Mouse (Mus musculus) monocyte, adult 5-6 weeks (primary cell): ENCODE measurements around the gene Aplp2. TPM values are rescaled to one million over a fixed set of nuclear protein-coding genes. Genes with fewer than 3 reads are reported as not detected.
A peak's percentile ranks its signal among the peaks of the same experiment; 100 is the strongest.

Source experiments
- ATAC-seq: fragments of 153-309, 156-312 bp; replicated peaks from 2 replicates; pipeline ENCODE4 v1.8.0; 2017; ENCODE audit warnings: mild to moderate bottlenecking; ENCODE audit not compliant: low TSS enrichment, insufficient number of reproducible peaks, severe bottlenecking, poor library complexity, low FRiP score
- total RNA-seq: library from RNA; stranded (forward); fragments of 200-1000, 200-491, 200-594 nt; gene quantifications from 3 replicates; pipeline ENCODE4 v1.2.3, GENCODE M21; 2017

Aplp2 gene
- total RNA-seq, 1 experiment from 2014 or later = 117 TPM

GRCm38 (mm10) chr9:31145272-31145925 lies 66.2 kb downstream of the Aplp2 start:
- ATAC-seq = peak; percentile 64; the same call in 1 of the 2 replicates

- no peak for ATAC-seq
Measured at GRCm38 (mm10) chr9:31142924-31143323, 68.7 kb downstream of the Aplp2 start.

GRCm38 (mm10) chr9:31133131-31133530 lies 78.5 kb downstream of the Aplp2 start:
- ATAC-seq = no peak

- ATAC-seq = no peak
Measured at GRCm38 (mm10) chr9:31131205-31131968, 80.2 kb downstream of the Aplp2 start, which contains the start of gene St14. Gene St14, minus strand, starts transcription at chr9:31131853.

GRCm38 (mm10) chr9:31130357-31131204 lies 81.0 kb downstream of the Aplp2 start:
- ATAC-seq = no peak

GRCm38 (mm10) chr9:31129956-31130355 lies 81.7 kb downstream of the Aplp2 start:
- ATAC-seq = 0 out of 2 replicates have a peak, but pooled peaks have one; percentile 20

GRCm38 (mm10) chr9:31127876-31128465 lies 83.6 kb downstream of the Aplp2 start:
- ATAC-seq = no peak

- ATAC-seq = no peak
Measured at GRCm38 (mm10) chr9:31126079-31126478, 85.5 kb downstream of the Aplp2 start.

- no peak for ATAC-seq
Measured at GRCm38 (mm10) chr9:31122464-31123030, 89.1 kb downstream of the Aplp2 start.

- no peak for ATAC-seq
Measured at GRCm38 (mm10) chr9:31120533-31120915, 91.1 kb downstream of the Aplp2 start.

GRCm38 (mm10) chr9:31119882-31120532 lies 91.6 kb downstream of the Aplp2 start:
- ATAC-seq = no peak

- no peak for ATAC-seq
Measured at GRCm38 (mm10) chr9:31119405-31119804, 92.2 kb downstream of the Aplp2 start.

- ATAC-seq = no peak
Measured at GRCm38 (mm10) chr9:31118520-31119298, 92.9 kb downstream of the Aplp2 start.

GRCm38 (mm10) chr9:31117488-31117887 lies 94.1 kb downstream of the Aplp2 start:
- ATAC-seq = no peak

- ATAC-seq = no peak
Measured at GRCm38 (mm10) chr9:31117088-31117487, 94.5 kb downstream of the Aplp2 start.

- no peak for ATAC-seq
Measured at GRCm38 (mm10) chr9:31115586-31115985, 96.0 kb downstream of the Aplp2 start.

GRCm38 (mm10) chr9:31108464-31108863 lies 103.2 kb downstream of the Aplp2 start:
- no peak for ATAC-seq
